Mouse (Mus musculus): ENCODE results near the gene 5330417C22Rik.
A peak's percentile ranks its signal among the peaks of the same experiment; 100 is the strongest.

5330417C22Rik gene

GRCm38 (mm10) chr3:108454172-108454571 is 82.2 kb downstream of the 5330417C22Rik start:
- DNase-seq, result no peak

GRCm38 (mm10) chr3:108451969-108452368 is 84.4 kb downstream of the 5330417C22Rik start:
- DNase-seq, result no peak

- DNase-seq, result no peak
These were observed 91.0 kb downstream of the 5330417C22Rik start for GRCm38 (mm10) chr3:108445366-108445705.

- DNase-seq, result peak; percentile 96
These were observed 91.5 kb downstream of the 5330417C22Rik start, which contains the start of gene Sars for GRCm38 (mm10) chr3:108444698-108445365. Gene Sars, minus strand, starts transcription at chr3:108445209.

- peak; percentile 58 for DNase-seq
These were observed 92.3 kb downstream of the 5330417C22Rik start for GRCm38 (mm10) chr3:108444029-108444428.

- no peak for DNase-seq
These were observed 100.0 kb downstream of the 5330417C22Rik start for GRCm38 (mm10) chr3:108436380-108436714.

- peak; percentile 29 for DNase-seq
These were observed 100.5 kb downstream of the 5330417C22Rik start for GRCm38 (mm10) chr3:108435701-108436379.

- DNase-seq, result no peak
These were observed 102.3 kb downstream of the 5330417C22Rik start for GRCm38 (mm10) chr3:108433881-108434495.

GRCm38 (mm10) chr3:108433188-108433880 is 103.0 kb downstream of the 5330417C22Rik start:
- no peak for DNase-seq

- no peak for DNase-seq
These were observed 103.7 kb downstream of the 5330417C22Rik start for GRCm38 (mm10) chr3:108432542-108433187.

- no peak for DNase-seq
These were observed 110.7 kb downstream of the 5330417C22Rik start for GRCm38 (mm10) chr3:108425624-108426018.

GRCm38 (mm10) chr3:108424944-108425623 is 111.3 kb downstream of the 5330417C22Rik start:
- DNase-seq, result no peak

- DNase-seq, result peak; percentile 74
These were observed 112.2 kb downstream of the 5330417C22Rik start for GRCm38 (mm10) chr3:108423844-108424801.

- no peak for DNase-seq
These were observed 113.3 kb downstream of the 5330417C22Rik start for GRCm38 (mm10) chr3:108423006-108423405.

- peak; percentile 91 for DNase-seq
These were observed 120.5 kb downstream of the 5330417C22Rik start for GRCm38 (mm10) chr3:108415831-108416223.

GRCm38 (mm10) chr3:108414857-108415830 is 121.2 kb downstream of the 5330417C22Rik start, which contains the start of gene Celsr2:
Gene Celsr2, minus strand, starts transcription at chr3:108415552.
- DNase-seq, result peak; percentile 64

GRCm38 (mm10) chr3:108413634-108414360 is 122.5 kb downstream of the 5330417C22Rik start:
- DNase-seq, result no peak

- DNase-seq, result peak; percentile 89
These were observed 124.6 kb downstream of the 5330417C22Rik start for GRCm38 (mm10) chr3:108411754-108412121.
